Mouse (Mus musculus) heart, embryonic 10.5 days (tissue): Measurements from ENCODE around the gene Gm36079. TPM values are rescaled to one million over a fixed set of nuclear protein-coding genes. Genes with fewer than 3 reads are reported as not detected.
"Not testable (repeated sequence)": the region's sequence is repeated elsewhere in the genome, so short reads cannot be mapped to it uniquely, and the experiment has no call there.

Experiments used
- DNase-seq: peaks from one replicate; pipeline ENCODE4 v3.0.0-alpha.2; 2017; ENCODE audit warnings: low spot score
- H3K27ac ChIP-seq: fragments of 300-500 bp; sonication (generic); 2 replicates; pipeline ENCODE4 v1.5.1; 2016; ENCODE audit warnings: mild to moderate bottlenecking
- H3K27me3 ChIP-seq: fragments of 300-500 bp; sonication (generic); 2 replicates; pipeline ENCODE4 v1.6.1; 2016; ENCODE audit warnings: mild to moderate bottlenecking; ENCODE audit not compliant: poor library complexity, insufficient read depth, severe bottlenecking
- H3K36me3 ChIP-seq: fragments of 300-500 bp; sonication (generic); 2 replicates; pipeline ENCODE4 v1.6.1; 2016; ENCODE audit warnings: mild to moderate bottlenecking, moderate library complexity
- H3K4me1 ChIP-seq: fragments of 300-500 bp; sonication (generic); 2 replicates; pipeline ENCODE4 v1.6.1; 2016; ENCODE audit warnings: mild to moderate bottlenecking
- H3K4me3 ChIP-seq: fragments of 300-500 bp; sonication (generic); 2 replicates; pipeline ENCODE4 v1.5.1; 2016; ENCODE audit warnings: mild to moderate bottlenecking, moderate library complexity
- H3K9me3 ChIP-seq: fragments of 300-500 bp; sonication (generic); 2 replicates; pipeline ENCODE4 v1.6.1; 2016; ENCODE audit warnings: mild to moderate bottlenecking, moderate library complexity
- WGBS: fragments of 180-500 bp; shearing (Covaris S2); methylation state at CpG from one replicate; pipeline ENCODE4 v1.1.7; 2016; 5-methylcytosine and 5-hydroxymethylcytosine counted together
- polyA plus RNA-seq: library from polyadenylated mRNA; unstranded; fragments of >200 nt; fragmentation: Nextera tagmentation; extraction: Ambion mirVana; gene quantifications from 2 replicates; pipeline ENCODE4 v1.2.1, GENCODE M21; 2016

Gm36079 gene
- not detected in 2 replicates for polyA plus RNA-seq

DNA sequence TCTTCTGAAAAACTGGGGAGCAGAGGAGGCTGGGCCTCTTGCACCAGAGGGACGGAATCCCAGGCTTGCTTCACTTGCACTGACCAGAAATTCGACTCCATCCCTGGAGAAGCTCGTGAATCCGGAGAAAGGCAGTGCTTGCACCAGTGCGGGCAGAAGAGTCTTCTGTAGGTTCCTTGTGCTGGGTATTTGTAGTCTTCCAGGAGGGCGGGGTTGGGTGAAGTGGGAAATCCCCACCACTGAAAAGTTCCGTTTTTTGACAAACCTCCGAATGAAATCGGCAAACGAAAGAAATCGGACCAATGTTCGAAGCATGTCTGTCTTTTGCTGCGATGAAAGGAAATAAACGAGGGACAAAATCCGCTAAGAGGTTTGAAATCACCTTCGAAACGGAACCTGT is at the start of gene Gm36079:
Gm36079 (minus strand) TSS at position 101 of the 400 bp plus-strand sequence.
- not testable (repeated sequence) for H3K36me3 ChIP-seq, H3K27ac ChIP-seq, H3K4me3 ChIP-seq, DNase-seq, H3K9me3 ChIP-seq, H3K4me1 ChIP-seq
- H3K27me3 ChIP-seq: peaks cover 14% of the 10 kb centered on the region
- WGBS: 0% methylated on average over 3 of the region's 17 CpGs

DNA sequence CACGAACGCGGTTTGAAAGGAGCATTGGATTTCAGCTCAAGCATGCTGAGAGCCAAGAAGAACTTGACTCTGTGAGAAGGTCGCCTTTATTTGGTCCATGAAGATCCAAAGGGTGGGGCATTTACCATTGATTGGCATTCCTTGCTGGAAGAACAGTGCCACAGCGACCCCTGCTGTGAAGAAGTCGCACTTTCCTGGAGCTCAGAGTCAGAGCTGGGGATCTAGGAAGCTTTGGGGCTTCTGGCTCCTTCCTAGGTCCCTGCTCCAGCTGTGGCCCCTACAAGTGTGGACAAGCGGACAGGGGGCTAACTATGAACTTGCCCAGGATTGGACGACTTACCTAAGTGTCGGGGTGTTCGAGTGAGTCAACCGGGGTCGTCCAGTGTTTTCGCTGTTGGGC is 44.1 kb upstream of the Gm36079 start:
- H3K9me3 ChIP-seq, H3K36me3 ChIP-seq, DNase-seq, H3K27me3 ChIP-seq, H3K4me1 ChIP-seq, H3K4me3 ChIP-seq, H3K27ac ChIP-seq: not testable (repeated sequence)
- no CpG with 5 or more reads among the region's 13 CpGs for WGBS

DNA sequence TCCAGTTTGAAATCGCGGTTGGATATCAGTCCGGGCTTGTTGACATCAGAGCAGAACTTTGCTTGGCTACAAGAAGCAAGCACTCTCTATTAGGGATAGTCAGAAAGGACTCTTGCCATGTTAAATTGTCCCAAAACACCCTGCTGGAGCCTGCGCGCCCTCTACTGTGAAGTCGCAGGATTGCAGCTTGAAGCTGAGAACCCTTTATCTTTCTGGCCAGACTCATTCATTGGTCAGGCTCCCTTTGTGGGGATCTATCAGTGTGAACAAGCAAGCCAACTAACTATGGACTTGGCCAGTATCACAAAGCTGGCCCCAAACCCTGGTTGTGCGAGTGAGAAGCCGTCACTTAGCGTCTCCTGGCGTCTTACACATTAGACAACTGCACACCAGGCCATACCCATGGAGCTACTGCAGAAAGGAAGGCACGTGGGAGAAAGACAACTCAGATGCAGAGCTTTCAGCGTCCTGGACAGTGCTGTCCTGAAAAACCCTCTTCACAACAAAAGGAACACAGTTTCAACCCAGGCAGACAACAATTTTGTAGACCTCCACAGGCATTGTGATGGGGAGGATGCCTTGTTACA is 43.3 kb upstream of the Gm36079 start:
- H3K4me3 ChIP-seq, H3K36me3 ChIP-seq, H3K27ac ChIP-seq, H3K27me3 ChIP-seq, DNase-seq, H3K9me3 ChIP-seq, H3K4me1 ChIP-seq: not testable (repeated sequence)
- no CpG with 5 or more reads among the region's 12 CpGs for WGBS

DNA sequence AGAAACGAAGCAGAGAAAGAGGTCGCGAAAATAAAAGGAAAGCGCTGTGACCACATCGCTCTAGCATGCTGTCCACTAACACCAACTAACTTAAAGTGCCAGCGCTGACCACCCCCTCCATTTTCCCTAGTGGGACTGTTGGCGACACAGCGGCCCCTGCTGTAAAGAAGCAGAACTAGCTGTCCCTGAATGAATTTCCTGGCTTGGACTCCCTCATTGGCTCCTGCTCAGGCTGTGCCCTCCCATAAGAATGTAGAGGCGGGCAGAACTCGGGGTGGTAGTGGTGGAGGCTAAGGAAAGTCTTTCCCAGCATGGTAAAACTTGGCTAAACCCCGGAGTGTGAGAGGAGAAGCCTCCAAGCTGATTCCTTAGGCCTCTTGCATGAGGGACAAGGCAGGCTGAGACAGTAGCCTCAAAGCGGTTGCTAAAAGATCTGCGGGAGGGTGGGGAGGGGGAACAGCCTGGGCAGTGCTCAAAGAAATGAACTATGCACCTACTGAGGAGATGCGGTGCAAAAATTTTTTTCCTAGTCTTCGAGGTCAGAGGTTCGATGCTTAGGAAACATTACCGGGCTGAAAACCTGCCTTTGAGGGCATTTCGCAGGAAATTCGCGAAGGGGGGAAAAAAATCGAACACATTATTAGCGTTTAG is 36.8 kb upstream of the Gm36079 start:
- not testable (repeated sequence) for H3K4me1 ChIP-seq, H3K27me3 ChIP-seq, H3K9me3 ChIP-seq, H3K4me3 ChIP-seq, H3K36me3 ChIP-seq, H3K27ac ChIP-seq, DNase-seq
- no CpG with 5 or more reads among the region's 22 CpGs for WGBS

DNA sequence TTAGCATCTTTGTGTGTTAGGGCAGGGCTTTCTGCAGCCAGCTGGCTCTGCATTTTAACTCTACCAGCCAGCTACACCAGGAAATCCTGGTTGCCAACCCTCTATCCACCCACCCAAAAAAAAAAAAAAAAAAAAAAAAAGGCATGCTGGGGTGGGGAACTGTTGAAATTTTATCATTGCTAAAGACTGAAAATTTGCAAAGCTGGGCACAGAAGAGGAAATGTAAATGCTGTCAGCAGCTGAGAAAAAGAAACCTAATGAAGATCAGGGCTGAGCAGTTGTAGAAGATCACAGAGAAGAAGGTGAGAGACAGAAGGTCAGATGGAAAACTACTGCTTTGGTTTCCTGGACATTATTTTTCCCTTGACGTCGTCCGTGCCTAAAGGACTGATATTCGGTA is 36.1 kb upstream of the Gm36079 start:
- H3K27me3 ChIP-seq, H3K27ac ChIP-seq, H3K4me1 ChIP-seq, H3K36me3 ChIP-seq, DNase-seq, H3K9me3 ChIP-seq, H3K4me3 ChIP-seq: not testable (repeated sequence)
- WGBS: no CpG with 5 or more reads among the region's 4 CpGs

DNA sequence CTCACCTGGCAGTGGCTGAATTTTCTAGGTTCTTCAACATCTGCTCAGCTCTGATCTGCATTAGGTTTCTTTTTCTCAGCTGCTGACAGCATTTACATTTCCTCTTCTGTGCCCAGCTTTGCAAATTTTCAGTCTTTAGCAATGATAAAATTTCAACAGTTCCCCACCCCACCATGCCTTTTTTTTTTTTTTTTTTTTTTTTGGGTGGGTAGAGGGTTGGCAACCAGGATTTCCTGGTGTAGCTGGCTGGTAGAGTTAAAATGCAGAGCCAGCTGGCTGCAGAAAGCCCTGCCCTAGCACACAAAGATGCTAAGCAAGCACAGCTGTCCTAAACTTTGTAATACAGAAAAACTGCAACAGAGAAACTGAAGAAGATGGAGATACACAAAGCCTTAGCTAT is 25.3 kb upstream of the Gm36079 start, which contains the start of gene Gm21188:
Gm21188 (minus strand) TSS at position 110 of the 400 bp plus-strand sequence.
- not testable (repeated sequence) for H3K9me3 ChIP-seq, H3K27me3 ChIP-seq, H3K36me3 ChIP-seq, H3K4me3 ChIP-seq, H3K27ac ChIP-seq, H3K4me1 ChIP-seq, DNase-seq

DNA sequence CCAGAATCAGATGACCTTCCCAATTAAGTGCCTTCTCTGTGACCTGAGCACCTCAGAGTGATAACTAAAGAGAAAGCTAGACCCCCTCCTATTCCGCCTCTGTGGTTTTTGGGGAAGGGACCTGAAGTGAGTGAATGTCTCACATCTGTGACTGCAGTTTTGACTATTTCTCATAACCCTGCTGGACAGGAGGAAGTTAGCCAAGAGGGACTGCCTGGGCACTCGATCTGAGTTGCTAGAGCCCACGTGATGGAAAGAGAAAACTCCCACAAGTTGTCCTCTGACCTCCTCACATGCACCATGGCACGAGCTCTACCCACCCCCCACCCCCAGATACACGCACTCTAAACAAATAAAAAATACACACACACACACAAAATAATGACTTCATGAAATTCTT is 21.8 kb upstream of the Gm36079 start:
- not testable (repeated sequence) for H3K9me3 ChIP-seq, H3K27ac ChIP-seq, DNase-seq, H3K36me3 ChIP-seq, H3K27me3 ChIP-seq, H3K4me3 ChIP-seq, H3K4me1 ChIP-seq
- no CpG with 5 or more reads among the region's 5 CpGs for whole genome bisulfite sequencing

DNA sequence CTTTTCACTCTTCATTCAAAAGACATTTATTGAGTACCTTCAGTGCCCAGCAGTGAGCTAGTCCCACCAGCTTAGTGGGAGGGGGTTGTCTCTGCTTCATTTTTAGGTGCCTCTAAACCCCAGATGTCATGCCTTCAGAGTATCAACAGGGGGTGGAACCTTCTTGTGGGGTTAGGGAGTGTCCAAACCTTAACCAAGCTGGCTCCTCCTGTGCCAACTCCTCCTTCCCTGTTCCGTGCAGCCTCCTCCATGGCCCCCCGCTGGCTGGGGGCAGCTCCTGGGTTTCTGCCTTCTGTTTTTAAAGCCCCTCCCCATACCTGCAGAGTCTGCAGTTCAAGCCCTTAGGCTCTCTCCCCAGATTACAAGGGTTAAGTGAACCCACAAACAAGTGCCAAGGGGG is 21.4 kb upstream of the Gm36079 start:
- not testable (repeated sequence) for H3K4me3 ChIP-seq, H3K9me3 ChIP-seq, H3K36me3 ChIP-seq, H3K4me1 ChIP-seq, H3K27me3 ChIP-seq, DNase-seq, H3K27ac ChIP-seq
- WGBS: no CpG with 5 or more reads among the region's 2 CpGs

DNA sequence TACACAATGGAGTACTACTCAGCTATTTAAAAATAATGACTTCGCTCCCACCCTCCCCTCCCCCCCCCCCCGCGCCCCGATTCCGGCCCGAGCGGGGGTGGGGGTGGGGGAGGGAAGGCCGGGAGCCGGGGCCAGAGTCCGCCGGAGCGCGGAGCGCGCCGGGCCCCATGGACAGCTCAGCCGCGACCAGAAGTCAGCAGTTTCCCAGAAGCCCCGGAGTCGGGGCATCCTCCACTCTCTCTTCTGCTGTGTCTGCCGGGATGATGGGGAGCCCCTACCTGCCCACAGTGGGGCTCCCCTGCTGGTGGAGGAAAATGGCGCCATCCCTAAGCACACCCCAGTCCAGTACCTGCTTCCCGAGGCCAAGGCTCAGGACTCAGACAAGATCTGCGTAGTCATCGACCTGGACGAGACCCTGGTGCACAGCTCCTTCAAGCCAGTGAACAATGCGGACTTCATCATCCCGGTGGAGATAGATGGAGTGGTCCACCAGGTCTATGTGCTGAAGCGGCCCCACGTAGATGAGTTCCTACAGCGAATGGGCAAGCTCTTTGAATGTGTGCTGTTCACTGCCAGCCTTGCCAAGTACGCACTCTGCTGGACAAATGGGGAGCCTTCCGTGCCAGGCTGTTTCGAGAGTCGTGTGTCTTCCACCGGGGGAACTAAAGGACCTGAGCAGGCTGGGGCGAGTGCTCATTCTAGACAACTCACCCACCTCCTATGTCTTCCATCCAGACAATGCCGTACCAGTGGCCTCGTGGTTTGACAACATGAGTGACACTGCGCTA is 19.8 kb upstream of the Gm36079 start:
- WGBS: 2% methylated on average over 9 of the region's 40 CpGs
- H3K27me3 ChIP-seq, H3K27ac ChIP-seq, H3K4me3 ChIP-seq, DNase-seq, H3K9me3 ChIP-seq, H3K4me1 ChIP-seq, H3K36me3 ChIP-seq: not testable (repeated sequence)

DNA sequence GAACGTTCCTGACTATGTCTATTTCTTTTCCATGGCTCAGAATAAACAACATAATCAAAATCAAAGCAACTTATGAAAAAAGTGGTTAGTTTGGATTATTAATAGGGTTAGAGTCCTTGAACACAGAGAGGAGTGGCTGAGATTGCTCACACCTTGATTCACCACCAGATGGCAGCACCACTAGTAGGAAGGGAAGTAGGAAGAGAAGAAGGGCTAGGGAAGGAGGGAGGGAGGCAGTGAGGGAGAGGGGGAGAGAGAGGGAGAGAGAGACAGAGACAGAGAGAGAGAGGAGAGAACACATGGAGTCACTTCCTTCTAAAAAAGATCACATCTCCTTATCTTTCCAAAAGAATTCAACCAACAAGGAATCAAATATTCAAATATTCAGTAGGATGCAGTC is 14.3 kb upstream of the Gm36079 start:
- not testable (repeated sequence) for H3K4me3 ChIP-seq, H3K9me3 ChIP-seq, DNase-seq, H3K27ac ChIP-seq, H3K4me1 ChIP-seq, H3K36me3 ChIP-seq
- WGBS: no CpG with 5 or more reads among the region's 1 CpGs
- peaks cover 11% of the 10 kb centered on the region for H3K27me3 ChIP-seq

DNA sequence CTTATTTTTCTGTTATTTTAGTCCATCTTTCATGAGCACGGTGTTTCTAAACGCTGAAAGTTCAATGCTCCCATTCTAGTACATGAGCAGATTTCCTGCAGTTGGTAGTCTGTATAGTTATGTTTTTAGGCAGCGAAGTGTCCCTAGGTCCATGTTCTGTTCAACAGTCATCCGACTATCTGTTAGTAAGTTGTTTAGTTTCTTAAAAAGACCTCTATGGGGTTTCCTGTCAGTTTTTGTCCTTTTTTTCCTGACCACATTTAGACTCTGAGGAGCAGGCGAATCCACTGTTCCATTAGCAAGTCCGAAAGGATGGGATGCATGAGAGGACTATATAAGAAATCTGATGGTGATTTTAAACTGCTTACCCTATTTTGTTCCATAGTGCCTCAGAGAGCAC is 11.1 kb upstream of the Gm36079 start:
- H3K4me1 ChIP-seq, H3K9me3 ChIP-seq, H3K4me3 ChIP-seq, DNase-seq, H3K27ac ChIP-seq, H3K36me3 ChIP-seq: not testable (repeated sequence)
- WGBS: 5% methylated on average over 6 of the region's 6 CpGs
- peaks cover 19% of the 10 kb centered on the region for H3K27me3 ChIP-seq

DNA sequence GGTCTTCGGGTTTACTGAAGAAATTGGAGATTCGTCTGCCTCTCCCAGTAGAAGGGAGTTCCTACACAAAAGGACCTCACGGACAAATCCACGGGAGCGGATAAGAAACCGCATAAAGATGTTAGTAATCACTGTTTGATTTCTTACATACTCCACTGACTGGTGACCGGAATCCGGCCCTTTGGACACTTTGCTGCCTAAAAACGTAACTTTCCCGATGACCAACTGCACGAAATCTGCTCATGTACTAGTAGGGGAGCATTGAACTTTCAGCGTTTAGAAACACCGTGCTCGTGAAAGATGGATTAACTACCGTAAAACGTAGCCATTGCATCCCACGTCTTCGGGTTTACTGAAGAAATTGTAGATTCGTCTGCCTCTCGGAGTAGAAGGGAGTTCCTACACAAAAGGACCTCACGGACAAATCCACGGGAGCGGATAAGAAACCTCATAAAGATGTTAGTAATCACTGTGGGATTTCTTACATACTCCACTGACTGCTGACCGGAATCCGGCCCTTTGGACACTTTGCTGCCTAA is 9.8 kb upstream of the Gm36079 start:
- not testable (repeated sequence) for H3K27ac ChIP-seq, H3K4me1 ChIP-seq, H3K36me3 ChIP-seq, H3K9me3 ChIP-seq, DNase-seq, H3K4me3 ChIP-seq
- H3K27me3 ChIP-seq: peaks cover 19% of the 10 kb centered on the region
- 1% methylated on average over 25 of the region's 25 CpGs for WGBS

DNA sequence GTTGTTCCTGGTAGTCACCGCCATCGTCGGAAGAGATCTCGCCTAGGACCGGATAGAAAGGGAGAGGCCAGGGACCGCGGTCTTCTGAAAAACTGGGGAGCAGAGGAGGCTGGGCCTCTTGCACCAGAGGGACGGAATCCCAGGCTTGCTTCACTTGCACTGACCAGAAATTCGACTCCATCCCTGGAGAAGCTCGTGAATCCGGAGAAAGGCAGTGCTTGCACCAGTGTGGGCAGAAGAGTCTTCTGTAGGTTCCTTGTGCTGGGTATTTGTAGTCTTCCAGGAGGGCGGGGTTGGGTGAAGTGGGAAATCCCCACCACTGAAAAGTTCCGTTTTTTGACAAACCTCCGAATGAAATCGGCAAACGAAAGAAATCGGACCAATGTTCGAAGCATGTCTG is 8.3 kb upstream of the Gm36079 start:
- not testable (repeated sequence) for H3K9me3 ChIP-seq, H3K27ac ChIP-seq, H3K4me1 ChIP-seq, DNase-seq, H3K4me3 ChIP-seq, H3K36me3 ChIP-seq
- H3K27me3 ChIP-seq: peaks cover 19% of the 10 kb centered on the region
- under 1% methylated on average over 11 of the region's 18 CpGs for WGBS
